Comparison of ENCODE assay signal across 8 mouse cellular contexts in the genomic region with DNA sequence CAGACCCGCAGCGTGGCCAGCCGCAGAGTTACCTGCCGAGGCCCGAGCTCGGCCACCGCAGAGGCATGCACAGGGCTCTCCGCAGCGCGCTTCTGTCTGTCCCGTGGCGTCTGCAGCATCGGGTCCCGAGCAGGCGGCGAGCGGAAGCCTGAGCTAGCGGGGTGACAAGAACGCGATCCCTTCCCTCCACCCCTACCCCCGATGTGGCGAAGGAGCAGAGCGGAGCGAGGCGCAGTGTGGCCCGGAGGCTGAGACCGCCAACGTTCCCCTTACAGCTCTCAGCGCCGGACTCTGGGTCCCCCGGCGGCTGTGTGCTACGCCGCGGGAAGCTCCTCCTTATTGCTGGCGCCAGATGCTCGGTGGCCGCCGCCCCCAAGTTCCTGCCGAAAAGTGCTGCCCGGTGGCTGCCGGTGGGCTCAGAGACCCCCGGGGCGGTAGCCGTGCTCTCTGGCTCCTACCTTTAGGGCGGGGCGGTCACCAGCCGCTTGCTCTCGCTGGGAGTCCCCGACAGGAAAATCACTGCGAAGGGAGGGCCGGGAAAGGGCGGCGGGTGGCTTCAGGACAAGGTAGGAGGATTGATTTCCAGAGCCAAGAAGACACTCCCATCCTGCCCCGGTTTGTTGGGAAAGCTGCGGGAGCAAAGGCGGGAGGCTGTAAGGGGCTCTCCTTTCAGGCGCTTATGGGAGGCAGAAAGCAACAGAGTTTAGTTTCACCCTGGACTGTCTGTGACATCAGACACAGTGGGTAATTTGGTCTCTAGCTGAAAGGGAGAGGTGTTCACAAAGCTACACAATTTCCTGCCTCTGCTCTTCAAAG. TPM values are rescaled to one million over a fixed set of nuclear protein-coding genes. Genes with fewer than 3 reads are reported as not detected.
DNase-seq lines count a peak whose midpoint lies in the region; ATAC-seq lines count a peak whose summit lies in the region.

No protein-coding gene starts in this region.

- H3K9me3 ChIP-seq in hindbrain, embryonic 12.5 days (replicated peaks), result peaks cover 8% of the 10 kb centered on the region
- peaks cover 7% of the 10 kb centered on the region for H3K9me3 ChIP-seq in midbrain, embryonic 10.5 days (replicated peaks)

- WGBS in hindbrain, embryonic 12.5 days, result under 1% methylated on average over 57 of the region's 58 CpGs
- WGBS in midbrain, embryonic 10.5 days, result under 1% methylated on average over 58 of the region's 58 CpGs

- H3K27ac ChIP-seq in hindbrain, embryonic 12.5 days, result peak overlapping the region; percentile 67
- H3K27ac ChIP-seq in midbrain, embryonic 10.5 days (replicated peaks), result peak overlapping the region; percentile 91

- peak; percentile 91 for ATAC-seq in hindbrain, embryonic 12.5 days (ENCODE audit: low FRiP score)

- H3K4me3 ChIP-seq in hindbrain, embryonic 12.5 days, result peak overlapping the region; percentile 71
- peak overlapping the region; percentile 85 for H3K4me3 ChIP-seq in midbrain, embryonic 10.5 days

- intact Hi-C loops in left cerebral cortex, postnatal 4 days (cut with DNase I), result loop anchor here (10.0 kb wide), 1 partner anchor 92 kb away; the partner anchor contains the start of gene Gm813

- no peaks in the 10 kb centered on the region; the same call in none of the 2 replicates for H3K4me1 ChIP-seq in hindbrain, embryonic 12.5 days
- peaks cover 16% of the 10 kb centered on the region for H3K4me1 ChIP-seq in midbrain, embryonic 10.5 days

- peaks cover 9% of the 10 kb centered on the region; the same call in 1 of the 2 replicates for H3K27me3 ChIP-seq in hindbrain, embryonic 12.5 days
- H3K27me3 ChIP-seq in midbrain, embryonic 10.5 days (ENCODE audit: low read depth, poor library complexity, severe bottlenecking), result peaks cover 10% of the 10 kb centered on the region

- H3K4me2 ChIP-seq in hindbrain, embryonic 12.5 days (replicated peaks), result peak overlapping the region; percentile 96

- H3K36me3 ChIP-seq in hindbrain, embryonic 12.5 days, result no peaks in the 10 kb centered on the region
- H3K36me3 ChIP-seq in midbrain, embryonic 10.5 days, result no peaks in the 10 kb centered on the region

- peak; percentile 83 for DNase-seq in ZHBTc4 (ENCODE audit: low read depth, low spot score)
- DNase-seq in cerebellum, postnatal 25 days, result peak; percentile 55 to 60
- peak; percentile 28 to 38 for DNase-seq in frontal cortex, postnatal 25 days (ENCODE audit: low spot score in 2 of 2)
- DNase-seq in left cerebral cortex, postnatal 4 days, result peak; percentile 53
- DNase-seq in midbrain, embryonic 10.5 days (ENCODE audit: low spot score), result peak; percentile 78
- peak; percentile 50 for DNase-seq in right cerebral cortex, postnatal 4 days
- no peak for DNase-seq in MN1 (ENCODE audit: low spot score)

- H3K9ac ChIP-seq in hindbrain, embryonic 12.5 days, result peak overlapping the region; percentile 84

RNA-seq across cellular contexts. Expression of gene St3gal6, which starts 0.8 kb away (rescaled TPM):
- 10.1 and 10.5 TPM in 2 replicates for polyA plus RNA-seq in hindbrain, embryonic 12.5 days (2016; fragmentation: Nextera tagmentation; extraction: Ambion mirVana)
- 10 to 100 TPM; 12.6 to 14.4 TPM for total RNA-seq in left cerebral cortex, postnatal 4 days (2021)
- polyA plus RNA-seq in midbrain, embryonic 10.5 days (2016; fragmentation: Nextera tagmentation; extraction: Ambion mirVana), result 9.3 and 12.5 TPM in 2 replicates
